Mouse (Mus musculus) lung, embryonic 15.5 days (tissue): Measurements from ENCODE around the gene Olfr243. TPM values are rescaled to one million over a fixed set of nuclear protein-coding genes. Genes with fewer than 3 reads are reported as not detected.
"Not testable (repeated sequence)": the region's sequence is repeated elsewhere in the genome, so short reads cannot be mapped to it uniquely, and the experiment has no call there.

ENCODE experiments used
- ATAC-seq: fragments of 200-750 bp; cut with Nextera tagmentation; 2 replicates; pipeline ENCODE4 v1.8.0; 2017; ENCODE audit warnings: moderate number of reproducible peaks, borderline replicate concordance; ENCODE audit not compliant: low FRiP score, low TSS enrichment; ENCODE audit errors: extremely low read depth
- H3K27ac ChIP-seq: fragments of 300-500 bp; sonication (generic); 2 replicates; pipeline ENCODE4 v1.5.1; 2015; ENCODE audit warnings: moderate library complexity, mild to moderate bottlenecking, inconsistent platforms
- H3K27me3 ChIP-seq: fragments of 300-500 bp; sonication (generic); 2 replicates; pipeline ENCODE4 v1.6.1; 2015; ENCODE audit warnings: inconsistent platforms
- H3K36me3 ChIP-seq: fragments of 300-500 bp; sonication (generic); 2 replicates; pipeline ENCODE4 v1.6.1; 2015; ENCODE audit warnings: inconsistent platforms
- H3K4me1 ChIP-seq: fragments of 300-500 bp; sonication (generic); 2 replicates; pipeline ENCODE4 v1.6.1; 2015; ENCODE audit warnings: inconsistent platforms
- H3K4me2 ChIP-seq: fragments of 300-500 bp; sonication (generic); 2 replicates; pipeline ENCODE4 v1.6.1; 2015; ENCODE audit warnings: inconsistent platforms, mild to moderate bottlenecking, moderate library complexity
- H3K4me3 ChIP-seq: fragments of 300-500 bp; sonication (generic); 2 replicates; pipeline ENCODE4 v1.5.1; 2015; ENCODE audit warnings: mild to moderate bottlenecking, inconsistent platforms
- H3K9ac ChIP-seq: fragments of 300-500 bp; sonication (generic); 2 replicates; pipeline ENCODE4 v1.6.1; 2015; ENCODE audit warnings: inconsistent platforms
- H3K9me3 ChIP-seq: fragments of 300-500 bp; sonication (generic); 2 replicates; pipeline ENCODE4 v1.6.1; 2016; ENCODE audit warnings: inconsistent platforms
- WGBS: fragments of 180-500 bp; shearing (Covaris S2); methylation state at CpG from one replicate; pipeline ENCODE4 v1.1.7; 2015; 5-methylcytosine and 5-hydroxymethylcytosine counted together
- polyA plus RNA-seq: library from polyadenylated mRNA; unstranded; fragments of >200 nt; fragmentation: Nextera tagmentation; extraction: Ambion mirVana; gene quantifications from 2 replicates; pipeline ENCODE4 v1.2.1, GENCODE M21; 2015

The Olfr243 gene
- polyA plus RNA-seq: not detected in 2 replicates

DNA sequence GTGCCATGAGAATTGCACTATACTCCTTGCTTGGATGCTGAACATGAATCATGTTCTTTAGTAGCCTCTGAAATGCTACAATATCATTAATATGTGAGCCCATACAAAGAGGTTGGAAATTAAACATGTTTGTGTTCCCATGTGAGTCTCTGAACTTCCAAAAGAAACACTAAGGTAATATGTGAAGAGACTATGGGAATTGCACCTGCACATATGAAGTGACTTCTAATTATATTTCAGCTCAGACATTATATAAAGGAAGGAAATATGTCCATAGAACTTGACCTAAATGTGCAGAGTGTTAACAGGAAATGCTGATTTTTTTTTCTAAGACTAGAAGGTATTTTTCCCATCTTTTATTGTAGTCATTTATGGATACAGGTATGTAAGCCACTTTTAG, at the start of gene Olfr243:
Olfr243 (plus strand) TSS at position 301 of the 400 bp plus-strand sequence.
- Histone ChIP-seq H3K27ac (no peak within 1 kb of the TSS), H3K4me3 (no peak within 1 kb of the TSS), H3K9me3 (no peaks in the 10 kb centered on the region), H3K4me1 (no peaks in the 10 kb centered on the region), H3K27me3 (no peaks in the 10 kb centered on the region), H3K36me3 (no peaks in the 10 kb centered on the region), H3K4me2 (no peak within 1 kb of the TSS), H3K9ac (no peak within 1 kb of the TSS)
- ATAC-seq: no peak

DNA sequence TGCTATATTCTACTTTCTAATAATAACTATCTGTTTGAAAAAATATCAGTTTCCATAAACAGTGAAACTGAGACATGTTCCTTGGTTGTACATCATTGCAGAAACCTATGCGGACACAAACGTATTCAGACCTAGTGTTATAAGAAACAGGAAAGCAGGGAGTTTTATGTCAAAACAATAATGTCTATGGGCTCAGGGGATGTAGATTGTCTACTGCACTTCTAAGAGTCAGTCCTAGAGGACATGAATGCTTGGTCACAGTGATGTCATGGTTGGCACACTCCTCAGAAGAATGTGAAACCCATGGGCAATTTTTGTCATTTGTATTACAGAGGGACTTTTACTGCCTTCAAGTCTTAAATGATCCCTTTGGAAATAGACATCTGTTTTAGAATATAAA, 43.4 kb upstream of the Olfr243 start, which contains the start of gene Olfr624:
Olfr624 (minus strand) TSS at position 101 of the 400 bp plus-strand sequence.
- no peak for ATAC-seq
- 89% methylated on average over 2 of the region's 2 CpGs for WGBS
- H3K4me3 ChIP-seq: no peak within 1 kb of the TSS

DNA sequence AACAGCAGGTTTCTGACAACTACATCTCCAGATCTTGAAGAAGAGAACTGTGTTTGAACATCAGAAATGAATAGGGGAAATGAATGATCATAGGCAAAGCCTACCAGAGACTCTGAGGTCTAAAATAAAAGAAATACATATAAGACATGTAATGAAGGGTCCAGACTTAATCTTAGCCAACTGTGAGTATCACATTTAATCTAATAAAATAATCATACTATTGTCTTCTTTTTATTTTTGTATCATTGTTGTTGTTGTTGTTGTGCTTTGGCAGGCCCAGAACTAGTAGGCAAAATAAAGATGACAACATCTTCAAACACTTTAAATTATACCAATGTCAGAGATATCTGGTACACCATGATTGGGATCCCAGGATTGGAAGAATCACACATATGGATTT, 32.1 kb upstream of the Olfr243 start, which contains the start of gene Olfr625-ps1:
Olfr625-ps1 (plus strand) TSS at position 301 of the 400 bp plus-strand sequence.
- Histone ChIP-seq H3K36me3 (no peaks in the 10 kb centered on the region), H3K27ac (no peak within 1 kb of the TSS), H3K4me2 (no peak within 1 kb of the TSS), H3K4me1 (no peaks in the 10 kb centered on the region), H3K4me3 (no peak within 1 kb of the TSS), H3K9me3 (no peaks in the 10 kb centered on the region), H3K27me3 (no peaks in the 10 kb centered on the region), H3K9ac (no peak within 1 kb of the TSS)
- ATAC-seq: no peak

More for the DNA sequence above, 43.4 kb upstream of the Olfr243 start, which contains the start of gene Olfr624:
- Histone ChIP-seq H3K4me1 (no peaks in the 10 kb centered on the region), H3K27me3 (no peaks in the 10 kb centered on the region), H3K4me2 (no peak within 1 kb of the TSS), H3K27ac (no peak within 1 kb of the TSS), H3K36me3 (no peaks in the 10 kb centered on the region), H3K9ac (no peak within 1 kb of the TSS), H3K9me3 (no peaks in the 10 kb centered on the region)

DNA sequence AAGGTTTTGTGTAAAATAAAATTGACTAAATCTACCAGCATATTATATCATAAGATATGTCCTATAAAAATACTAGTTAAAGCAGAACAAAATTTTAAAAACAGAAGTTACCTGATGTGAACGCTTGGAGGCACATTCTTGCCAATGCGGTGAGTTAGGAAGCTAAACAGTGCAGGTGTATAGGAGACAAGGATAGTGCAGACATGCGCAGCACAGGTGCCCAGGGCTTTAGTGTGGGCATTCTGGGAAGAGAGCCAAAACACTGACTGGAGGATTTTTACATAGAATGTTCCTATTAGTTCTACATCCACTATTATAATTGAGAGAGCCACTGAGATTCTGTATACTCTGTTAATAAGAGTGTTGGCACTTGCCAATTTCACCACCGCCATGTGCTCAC, 15.0 kb upstream of the Olfr243 start:
- Histone ChIP-seq H3K36me3 (no peaks in the 10 kb centered on the region), H3K4me1 (no peaks in the 10 kb centered on the region), H3K9me3 (no peaks in the 10 kb centered on the region), H3K9ac (no peak overlapping the region), H3K27ac (no peak overlapping the region), H3K4me3 (no peak overlapping the region), H3K4me2 (no peak overlapping the region), H3K27me3 (no peaks in the 10 kb centered on the region)
- 89% methylated on average over 4 of the region's 4 CpGs for WGBS
- ATAC-seq: no peak

DNA sequence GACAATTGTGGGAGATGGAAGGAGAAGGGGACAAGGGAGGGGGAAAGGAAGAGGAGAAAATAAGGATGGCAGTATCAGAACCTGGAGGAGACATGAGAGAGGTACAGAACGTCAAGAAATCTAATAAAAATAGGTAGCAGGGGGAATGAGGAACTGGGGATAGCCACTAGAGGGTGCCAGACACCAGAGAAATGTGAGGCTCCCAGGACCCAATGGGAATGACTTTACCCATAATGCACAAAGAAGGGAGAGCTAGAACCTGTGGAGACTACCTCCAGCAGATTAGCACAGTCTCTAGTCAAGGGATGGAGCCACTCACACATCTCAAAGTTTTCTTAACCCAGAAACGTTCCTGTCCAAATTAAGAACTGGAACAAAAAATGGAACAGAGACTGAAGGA, 2.4 kb upstream of the Olfr243 start:
- no peak overlapping the region for H3K4me2 ChIP-seq
- H3K9me3 ChIP-seq: no peaks in the 10 kb centered on the region
- no peak overlapping the region for H3K27ac ChIP-seq
- no peak overlapping the region for H3K9ac ChIP-seq
- WGBS: 38% methylated on average over 2 of the region's 2 CpGs
- no peak overlapping the region for H3K4me3 ChIP-seq
- no peaks in the 10 kb centered on the region for H3K4me1 ChIP-seq
- no peaks in the 10 kb centered on the region for H3K36me3 ChIP-seq
- H3K27me3 ChIP-seq: no peaks in the 10 kb centered on the region
- no peak for ATAC-seq

DNA sequence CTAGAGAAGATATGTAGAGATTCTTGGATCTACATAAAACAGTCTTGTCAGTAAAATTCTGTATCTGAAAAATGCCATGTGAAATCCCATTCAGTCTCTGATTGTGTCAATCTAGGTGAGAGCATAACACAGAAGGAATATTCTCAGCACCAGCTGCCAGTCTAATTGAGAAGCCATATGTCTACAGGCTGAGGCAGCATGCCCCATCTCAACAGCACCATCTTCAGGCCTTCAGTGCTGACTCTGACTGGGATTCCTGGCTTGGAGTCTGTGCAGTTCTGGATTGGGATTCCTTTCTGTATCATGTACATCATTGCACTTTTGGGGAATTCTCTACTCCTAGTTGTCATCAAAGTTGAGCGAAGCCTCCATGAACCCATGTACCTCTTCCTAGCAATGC, 1.9 kb downstream of the Olfr243 start:
- not testable (repeated sequence) for H3K4me3 ChIP-seq, H3K4me2 ChIP-seq, H3K27ac ChIP-seq, H3K4me1 ChIP-seq, H3K9ac ChIP-seq, H3K36me3 ChIP-seq, H3K9me3 ChIP-seq, H3K27me3 ChIP-seq, ATAC-seq
- WGBS: 76% methylated on average over 1 of the region's 1 CpGs

DNA sequence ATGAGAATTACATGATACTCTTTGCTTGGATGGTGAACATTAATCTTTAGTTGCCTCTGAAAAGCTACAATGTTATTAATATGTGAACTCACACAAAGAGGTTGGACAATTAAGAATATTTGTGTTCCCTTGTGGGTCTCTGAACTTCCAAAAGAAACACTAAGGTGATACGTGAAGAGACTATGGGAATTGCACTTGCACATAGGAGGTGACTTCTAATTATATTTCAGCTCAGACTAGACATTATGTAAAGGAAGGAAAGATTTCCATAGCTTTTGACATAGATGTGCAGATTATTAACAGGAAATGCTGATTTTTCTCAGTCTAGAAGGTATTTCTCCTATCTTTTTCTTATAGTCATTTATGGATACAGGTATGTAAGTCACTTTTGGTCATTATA, 15.6 kb downstream of the Olfr243 start, which contains the start of gene Olfr628:
Olfr628 (plus strand) TSS at position 301 of the 400 bp plus-strand sequence.
- Histone ChIP-seq H3K4me2 (no peak within 1 kb of the TSS), H3K9ac (no peak within 1 kb of the TSS), H3K36me3 (no peaks in the 10 kb centered on the region), H3K9me3 (no peaks in the 10 kb centered on the region), H3K27ac (no peak within 1 kb of the TSS), H3K4me1 (no peaks in the 10 kb centered on the region), H3K27me3 (no peaks in the 10 kb centered on the region), H3K4me3 (no peak within 1 kb of the TSS)
- no peak for ATAC-seq
- WGBS: 76% methylated on average over 1 of the region's 1 CpGs

DNA sequence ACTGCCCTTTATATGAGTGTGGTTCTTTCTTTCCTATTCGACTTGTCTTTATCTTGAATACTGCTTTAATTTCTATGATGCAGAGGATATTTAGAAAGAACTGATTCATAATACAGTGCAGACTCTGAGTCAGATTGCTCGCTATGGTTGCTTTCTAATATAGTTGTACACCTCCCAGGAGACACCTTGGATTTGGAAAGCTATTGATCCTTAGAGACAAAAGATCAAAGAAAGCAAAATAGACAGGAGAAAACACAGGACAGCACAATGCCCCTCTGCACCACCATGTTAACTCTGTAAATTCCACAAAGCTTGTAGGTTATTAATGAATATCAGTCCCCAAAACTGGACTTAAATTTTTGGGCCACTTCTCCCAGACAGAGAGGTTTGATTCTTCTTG, 30.4 kb downstream of the Olfr243 start, which contains the start of gene Olfr629:
Olfr629 (minus strand) TSS at position 101 of the 400 bp plus-strand sequence.
- Histone ChIP-seq H3K4me1 (no peaks in the 10 kb centered on the region), H3K27ac (no peak within 1 kb of the TSS), H3K9me3 (no peaks in the 10 kb centered on the region), H3K27me3 (no peaks in the 10 kb centered on the region), H3K4me3 (no peak within 1 kb of the TSS), H3K4me2 (no peak within 1 kb of the TSS), H3K36me3 (no peaks in the 10 kb centered on the region), H3K9ac (no peak within 1 kb of the TSS)
- no peak for ATAC-seq
- 76% methylated on average over 2 of the region's 2 CpGs for WGBS

DNA sequence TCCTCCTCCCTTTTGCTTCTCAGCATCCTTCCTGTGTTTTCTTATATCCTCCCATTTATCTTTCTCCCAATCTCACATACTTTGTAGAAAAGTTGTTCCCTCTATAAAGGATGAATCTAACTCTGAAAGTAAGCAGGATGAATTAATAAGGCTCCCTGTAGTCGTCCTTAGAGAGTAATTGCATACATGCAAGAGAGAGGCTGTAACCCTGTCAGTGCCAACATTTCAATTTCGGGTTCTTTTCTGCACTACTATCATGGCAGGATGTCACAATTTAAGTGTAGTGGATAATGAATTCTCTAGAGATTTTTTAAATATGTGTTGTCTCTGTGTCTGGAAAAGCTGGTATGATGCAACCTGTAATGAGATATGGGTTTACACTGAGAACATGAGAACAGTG, 42.8 kb downstream of the Olfr243 start, which contains the start of gene Olfr630:
Olfr630 (minus strand) TSS at position 101 of the 400 bp plus-strand sequence.
- Histone ChIP-seq H3K9me3 (no peaks in the 10 kb centered on the region), H3K27ac (no peak within 1 kb of the TSS), H3K4me3 (no peak within 1 kb of the TSS), H3K4me1 (no peaks in the 10 kb centered on the region), H3K27me3 (no peaks in the 10 kb centered on the region), H3K9ac (no peak within 1 kb of the TSS), H3K36me3 (no peaks in the 10 kb centered on the region), H3K4me2 (no peak within 1 kb of the TSS)
- ATAC-seq: no peak
- WGBS: 39% methylated on average over 2 of the region's 2 CpGs

DNA sequence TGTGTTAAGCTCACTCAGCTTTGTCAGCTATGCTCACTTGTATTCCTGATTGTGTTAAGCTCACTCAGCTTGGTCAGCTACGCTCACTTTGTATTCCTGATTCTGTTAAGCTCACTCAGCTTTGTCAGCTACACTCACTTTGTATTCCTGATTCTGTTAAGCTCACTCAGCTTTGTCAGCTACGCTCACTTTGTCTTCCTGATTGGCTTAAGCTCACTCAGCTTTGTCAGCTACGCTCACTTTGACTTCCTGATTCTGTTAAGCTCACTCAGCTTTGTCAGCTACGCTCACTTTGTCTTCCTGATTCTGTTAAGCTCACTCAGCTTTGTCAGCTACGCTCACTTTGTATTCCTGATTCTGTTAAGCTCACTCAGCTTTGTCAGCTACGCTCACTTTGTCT, 47.7 kb downstream of the Olfr243 start:
- not testable (repeated sequence) for H3K4me1 ChIP-seq, H3K27ac ChIP-seq, ATAC-seq, H3K27me3 ChIP-seq, H3K9me3 ChIP-seq, H3K36me3 ChIP-seq, H3K9ac ChIP-seq, H3K4me3 ChIP-seq, H3K4me2 ChIP-seq
- WGBS: 74% methylated on average over 6 of the region's 6 CpGs

DNA sequence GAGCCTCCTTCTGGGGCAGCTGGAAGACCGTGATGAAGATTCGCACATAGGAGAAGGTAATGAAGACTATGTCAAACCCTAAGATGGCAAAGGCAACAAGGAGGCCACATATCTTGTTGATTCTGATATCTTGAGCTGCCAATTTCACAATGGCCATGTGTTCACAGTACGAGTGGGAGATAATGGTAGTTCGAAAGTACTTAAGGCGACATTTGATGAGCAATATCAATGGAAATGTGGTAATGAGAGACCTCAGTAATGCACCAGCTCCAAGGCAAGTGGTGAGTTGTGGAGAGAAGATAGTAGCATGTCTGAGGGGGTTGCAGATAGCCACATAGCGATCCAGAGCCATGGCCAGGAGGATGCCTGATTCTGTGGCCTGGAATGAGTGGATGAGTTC, 53.2 kb downstream of the Olfr243 start:
- not testable (repeated sequence) for ATAC-seq, H3K4me3 ChIP-seq, H3K9me3 ChIP-seq, H3K27me3 ChIP-seq, H3K36me3 ChIP-seq, H3K4me1 ChIP-seq, H3K4me2 ChIP-seq, H3K9ac ChIP-seq, H3K27ac ChIP-seq
- 87% methylated on average over 6 of the region's 6 CpGs for WGBS
